Mouse (Mus musculus) lung, adult 2 months (tissue): Measurements from ENCODE around the gene Fam189a2.

Source experiments
- CTCF ChIP-seq: fragments of 200-500 bp; IDR thresholded peaks from 2 replicates; pipeline ENCODE4 v1.5.1; 2011; ENCODE audit warnings: mild to moderate bottlenecking, low read length, control low read depth; ENCODE audit not compliant: insufficient read depth
- POLR2A ChIP-seq: fragments of 200-500 bp; IDR thresholded peaks from 2 replicates; pipeline ENCODE4 v1.6.1; 2011; ENCODE audit warnings: low read depth, mild to moderate bottlenecking, control low read depth, low read length, borderline replicate concordance; ENCODE audit errors: extremely low read depth

GRCm38 (mm10) chr19:24039061-24039853 is 8.4 kb upstream of the Fam189a2 start:
- TF ChIP-seq POLR2A: no peak
- no peak for TF ChIP-seq CTCF
